Mouse (Mus musculus) activated CD4-positive, CD25-positive, alpha-beta regulatory T cell, adult 4 months (primary cell): ENCODE measurements at regions not wholly inside any gene's neighbourhood (a gene's known extent, or its start where the extent isn't known, plus 50 kb on each side); places are given as distances from the start of the nearest gene placed in this dataset.
A peak's percentile ranks its signal among the peaks of the same experiment; 100 is the strongest.
"Not testable (repeated sequence)": the region's sequence is repeated elsewhere in the genome, so short reads cannot be mapped to it uniquely, and the experiment has no call there.

Experiments
- ATAC-seq: one replicate; pipeline ENCODE4 v1.8.0; 2017

DNA sequence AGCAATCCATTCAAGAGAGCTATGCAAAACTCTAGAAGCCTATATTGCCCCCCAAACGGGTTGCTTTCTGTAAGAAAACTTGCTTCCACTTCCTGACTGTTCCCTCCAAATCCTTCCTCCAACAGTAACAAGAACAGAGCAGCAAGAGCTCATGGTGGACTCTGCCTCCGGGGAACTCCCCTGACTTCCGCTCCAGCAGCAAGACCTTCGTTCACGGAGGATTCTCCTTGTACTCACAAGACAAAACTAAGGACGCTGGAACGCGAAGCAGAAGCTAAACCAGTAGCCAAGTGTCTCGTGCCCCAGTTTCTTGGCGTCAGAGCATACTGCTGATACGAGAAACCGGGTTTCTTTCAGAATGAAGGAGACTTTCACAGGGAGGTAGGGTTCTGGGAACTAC lies 50.7 kb downstream of the H2al2a start:
- ATAC-seq, result peak; percentile 65

DNA sequence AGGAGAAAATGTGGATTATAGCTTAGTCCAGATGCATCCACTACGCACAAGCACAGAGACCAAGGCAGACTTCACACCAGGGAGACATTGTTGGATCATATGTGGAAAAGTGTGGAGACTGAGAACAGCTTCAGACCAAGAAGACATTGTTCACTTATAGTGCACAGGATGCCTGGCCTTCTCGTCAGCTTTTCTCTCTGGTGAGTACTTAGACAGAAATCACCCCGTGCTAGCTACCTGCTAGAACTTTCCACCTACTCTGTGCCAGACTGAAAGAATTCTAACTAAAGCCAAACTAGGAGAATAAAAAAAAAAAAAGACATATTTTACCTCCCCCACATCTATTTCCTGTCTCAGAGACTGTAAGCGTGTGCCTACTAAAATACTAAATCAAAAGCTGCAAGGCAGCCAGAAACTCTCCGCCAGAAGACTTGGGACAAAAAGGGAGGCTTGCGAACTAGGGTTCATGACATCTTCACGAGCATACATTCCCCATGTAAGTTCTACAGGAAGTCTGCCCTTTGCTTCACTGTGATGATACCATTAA lies 51.3 kb downstream of the H2al2a start:
- ATAC-seq, result no peak

DNA sequence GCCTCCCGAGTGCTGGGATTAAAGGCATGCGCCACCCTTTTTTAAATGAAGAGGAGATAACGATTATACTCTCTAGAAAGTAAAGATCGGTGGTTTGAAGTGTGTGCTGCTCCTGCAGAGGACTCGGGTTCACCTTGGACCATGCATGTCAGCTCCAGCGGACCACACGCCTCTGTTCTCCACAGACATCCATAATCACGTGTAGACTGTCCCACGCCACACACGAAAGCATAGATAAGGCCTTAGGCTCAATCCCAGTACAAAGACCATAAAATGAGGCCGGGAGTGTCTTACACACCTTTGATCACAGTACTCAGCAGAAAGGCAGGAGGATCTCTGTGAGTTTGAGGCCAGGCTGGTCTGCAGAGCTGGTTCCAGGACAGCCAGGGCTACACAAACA lies 53.3 kb downstream of the H2al2a start:
- no peak for ATAC-seq

DNA sequence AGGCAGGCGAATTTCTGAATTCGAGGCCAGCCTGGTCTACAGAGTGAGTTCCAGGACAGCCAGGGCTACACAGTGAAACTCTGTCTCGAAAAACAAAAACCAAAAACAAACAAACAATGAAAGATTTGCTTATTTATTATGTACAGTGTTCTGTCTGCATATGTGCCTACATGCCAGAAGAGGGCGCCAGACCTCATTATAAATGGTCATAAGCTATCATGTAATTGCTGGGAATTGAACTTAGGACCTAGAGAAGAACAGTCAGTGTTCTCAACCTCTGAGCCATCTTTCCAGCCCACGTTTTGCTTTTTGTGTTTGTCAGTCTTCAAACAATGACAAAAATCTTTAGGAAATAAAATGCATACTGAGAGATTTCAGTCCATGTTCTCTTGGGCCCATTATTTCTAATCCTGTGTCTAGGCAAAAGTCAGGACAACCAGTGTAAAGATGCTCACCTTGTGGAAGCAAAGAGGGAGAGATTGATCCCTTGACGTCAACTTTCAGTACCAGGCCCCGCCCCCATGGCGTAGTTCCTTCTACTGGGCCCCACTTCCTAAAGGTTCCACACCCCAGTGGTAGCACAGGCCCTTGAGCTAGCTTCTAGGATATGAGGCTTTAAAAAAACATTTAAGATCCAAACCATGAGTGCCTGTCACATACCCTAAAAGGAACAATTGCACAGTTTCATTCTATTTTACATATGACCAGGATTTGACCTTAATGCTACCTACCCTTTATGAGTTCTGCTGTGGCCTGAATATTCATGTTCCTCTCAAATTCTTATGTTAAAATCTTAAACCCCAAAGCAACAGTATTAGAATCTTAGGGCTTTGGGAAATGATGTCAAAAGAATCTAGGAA lies 54.0 kb downstream of the H2al2a start:
- no peak for ATAC-seq

DNA sequence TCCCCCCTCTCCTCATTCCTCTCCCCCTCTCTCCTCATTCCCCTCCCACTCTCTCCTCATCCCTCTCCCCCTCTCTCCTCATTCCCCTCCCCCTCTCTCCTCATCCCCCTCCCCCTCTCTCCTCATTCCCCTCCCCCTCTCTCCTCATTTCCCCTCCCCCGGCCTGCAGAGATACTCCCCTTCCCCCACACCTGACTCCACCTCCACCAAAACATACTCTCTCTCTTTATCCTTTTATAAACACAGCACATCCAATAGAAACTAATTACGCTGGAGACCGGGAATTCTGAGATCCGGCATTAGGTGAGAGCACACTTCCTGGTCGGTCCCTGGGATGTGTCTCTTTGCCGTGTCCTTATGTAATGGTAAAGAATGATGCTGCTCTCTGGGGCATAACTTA lies 54.8 kb downstream of the H2al2a start:
- no peak for ATAC-seq

DNA sequence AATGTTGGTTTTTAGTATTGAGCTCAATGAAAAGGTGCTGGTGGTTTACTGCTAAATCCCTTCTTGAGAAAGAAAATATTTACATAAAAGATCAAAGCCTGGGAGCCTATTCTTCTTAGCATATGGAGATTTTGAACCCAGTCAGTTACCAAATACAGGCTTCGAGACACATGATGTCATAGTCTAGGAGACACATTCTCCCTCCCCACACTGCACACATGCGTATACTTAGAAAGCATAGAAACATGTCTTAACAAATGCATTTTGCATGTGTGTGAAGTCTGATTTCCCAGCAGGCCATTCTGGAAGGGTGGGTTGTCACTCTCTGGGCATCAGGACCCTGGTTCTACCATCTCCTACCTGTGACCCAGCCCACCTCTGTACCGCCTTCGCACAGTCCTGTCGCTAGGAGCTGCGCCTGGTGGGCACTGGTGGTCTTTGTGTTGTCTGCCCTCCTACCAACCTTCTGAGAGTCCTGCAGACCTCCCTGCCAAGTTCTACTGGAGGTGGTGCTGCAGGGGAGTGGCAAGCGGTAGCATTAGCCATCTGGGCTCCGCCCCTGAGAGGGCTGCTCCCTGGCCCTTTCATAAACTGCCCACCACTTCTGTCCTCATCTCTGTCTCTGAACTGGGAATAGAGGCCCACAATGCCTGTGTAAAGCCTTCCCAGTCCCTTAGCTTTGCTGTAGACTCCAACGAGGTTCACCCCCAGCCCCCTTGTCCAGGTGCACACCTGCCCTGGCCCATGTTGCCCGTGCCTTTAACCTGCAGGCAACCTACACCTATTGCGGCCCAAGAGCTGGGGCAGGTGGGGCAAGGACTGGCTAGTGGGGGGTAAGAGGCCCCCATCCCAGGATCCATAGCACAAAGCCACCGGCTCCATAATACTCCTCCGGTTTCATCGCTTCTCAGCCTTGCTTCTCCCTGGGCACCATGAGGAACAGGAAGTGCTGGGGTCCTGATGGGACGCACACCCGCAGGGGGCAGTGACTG lies 56.6 kb downstream of the H2al2a start:
- not testable (repeated sequence) for ATAC-seq

DNA sequence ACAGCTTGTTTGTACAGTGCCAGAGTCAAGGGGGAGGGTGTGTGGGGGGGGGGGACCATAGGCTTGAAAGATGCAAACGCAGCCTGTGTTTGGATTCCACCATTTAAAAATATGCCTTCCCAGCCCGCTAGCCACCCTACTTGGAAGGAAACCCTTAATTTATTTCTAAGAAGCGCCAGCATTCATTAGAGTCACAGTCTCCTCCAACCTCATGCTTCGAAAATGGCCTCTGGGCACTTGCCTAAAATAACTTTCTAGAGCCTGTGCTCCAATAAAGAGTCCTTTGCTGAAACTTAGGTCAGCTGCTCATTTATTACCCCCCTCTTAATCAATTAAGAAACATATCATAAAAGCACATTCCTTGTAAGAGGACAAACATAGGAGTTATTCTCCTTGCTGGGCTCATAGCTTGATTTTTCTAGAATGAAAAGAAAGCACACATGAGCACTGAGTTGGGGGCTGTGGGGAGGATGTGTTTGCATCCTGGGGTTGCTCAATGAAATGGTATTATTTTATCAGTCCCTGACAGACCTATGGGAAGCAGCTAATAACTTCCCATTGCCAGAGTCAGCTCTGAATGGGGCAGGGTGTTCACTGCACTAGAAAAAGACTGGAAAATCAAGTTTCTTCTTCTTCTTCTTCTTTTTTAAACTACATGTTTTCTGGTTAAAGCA lies 57.4 kb downstream of the H2al2a start:
- no peak for ATAC-seq

DNA sequence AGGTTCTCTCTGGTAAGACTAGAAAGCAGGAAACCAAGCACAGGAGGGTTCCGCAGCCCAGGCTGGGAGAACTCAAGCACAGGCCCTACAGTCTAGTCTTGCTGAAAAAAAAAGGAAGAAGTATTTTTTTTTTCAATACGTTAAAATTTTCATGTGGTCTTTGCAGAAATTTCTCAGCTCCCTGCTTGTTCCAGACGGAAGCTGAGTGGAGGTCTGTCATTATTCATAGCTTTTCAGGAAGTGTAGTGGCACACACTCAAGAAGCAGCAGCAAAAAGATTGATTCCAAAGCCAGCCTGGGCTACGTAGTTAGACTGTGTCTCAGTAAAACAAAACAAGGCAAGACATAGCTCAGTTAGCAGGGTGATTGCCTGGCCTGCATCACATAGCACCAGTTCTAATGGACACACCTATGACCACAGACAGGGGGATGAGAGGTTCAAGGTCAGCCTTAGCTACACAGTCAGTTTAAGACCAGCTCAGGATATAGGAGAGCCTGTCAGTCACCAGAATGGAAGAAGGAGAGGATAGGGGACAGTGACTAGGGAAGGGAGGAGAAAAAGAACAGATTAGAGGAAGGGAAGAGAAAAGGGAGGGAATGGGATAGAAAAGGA lies 60.1 kb downstream of the H2al2a start:
- no peak for ATAC-seq

DNA sequence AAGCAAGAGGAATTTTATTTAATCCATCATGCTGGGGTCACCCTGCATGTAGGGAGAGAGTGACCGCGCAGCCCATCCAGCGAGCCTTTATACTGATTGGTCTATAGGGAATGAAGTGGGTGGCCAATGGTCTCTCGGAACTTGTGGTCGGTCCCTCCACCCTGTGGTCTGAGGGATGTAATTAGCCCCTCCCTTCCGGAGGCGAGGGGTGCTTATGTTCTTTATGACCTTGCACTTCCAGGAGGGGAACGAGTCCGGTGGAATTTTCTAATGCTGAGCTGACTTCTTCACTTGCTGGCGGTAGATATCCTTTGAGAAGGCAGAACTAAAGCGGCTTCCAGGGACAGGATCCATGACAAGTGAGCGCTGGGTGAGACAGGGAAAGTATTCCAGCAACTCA lies 60.8 kb downstream of the H2al2a start:
- ATAC-seq, result no peak

DNA sequence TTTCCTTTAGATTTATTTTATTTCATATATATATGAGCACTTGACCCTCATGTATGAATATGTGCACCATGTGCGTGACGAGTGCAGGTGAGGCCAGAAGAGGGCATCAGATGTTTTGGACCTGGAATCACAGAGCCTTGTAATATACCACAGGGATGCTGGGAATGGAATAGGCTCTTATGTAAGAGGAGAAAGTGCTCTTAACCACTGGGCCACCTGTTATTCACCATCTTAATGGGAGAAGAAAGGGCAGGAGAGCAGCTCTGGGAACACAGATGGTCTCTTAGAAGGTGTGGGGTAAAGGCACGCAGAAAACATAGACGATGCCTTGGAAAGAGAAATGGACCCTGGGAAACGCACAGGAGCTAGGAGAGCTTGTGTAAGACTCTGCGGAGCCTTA lies 61.3 kb downstream of the H2al2a start:
- ATAC-seq, result no peak

DNA sequence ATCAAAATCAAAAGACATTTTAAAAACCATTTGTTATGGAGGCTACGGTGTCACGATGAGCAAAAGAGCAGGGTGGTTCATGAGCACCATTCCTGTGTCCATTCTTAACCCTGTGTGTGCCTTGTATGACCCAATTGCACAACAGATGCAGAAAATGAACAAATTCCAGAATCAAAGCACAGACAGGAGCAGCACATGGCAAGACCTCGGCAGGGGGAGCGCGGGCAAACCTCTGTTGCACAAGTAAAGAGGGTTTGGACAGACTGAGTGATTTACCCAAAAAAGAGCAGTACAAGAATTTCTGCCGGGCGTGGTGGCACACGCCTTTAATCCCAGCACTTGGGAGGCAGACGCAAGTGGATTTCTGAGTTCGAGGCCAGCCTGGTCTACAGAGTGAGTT lies 62.1 kb downstream of the H2al2a start:
- no peak for ATAC-seq

DNA sequence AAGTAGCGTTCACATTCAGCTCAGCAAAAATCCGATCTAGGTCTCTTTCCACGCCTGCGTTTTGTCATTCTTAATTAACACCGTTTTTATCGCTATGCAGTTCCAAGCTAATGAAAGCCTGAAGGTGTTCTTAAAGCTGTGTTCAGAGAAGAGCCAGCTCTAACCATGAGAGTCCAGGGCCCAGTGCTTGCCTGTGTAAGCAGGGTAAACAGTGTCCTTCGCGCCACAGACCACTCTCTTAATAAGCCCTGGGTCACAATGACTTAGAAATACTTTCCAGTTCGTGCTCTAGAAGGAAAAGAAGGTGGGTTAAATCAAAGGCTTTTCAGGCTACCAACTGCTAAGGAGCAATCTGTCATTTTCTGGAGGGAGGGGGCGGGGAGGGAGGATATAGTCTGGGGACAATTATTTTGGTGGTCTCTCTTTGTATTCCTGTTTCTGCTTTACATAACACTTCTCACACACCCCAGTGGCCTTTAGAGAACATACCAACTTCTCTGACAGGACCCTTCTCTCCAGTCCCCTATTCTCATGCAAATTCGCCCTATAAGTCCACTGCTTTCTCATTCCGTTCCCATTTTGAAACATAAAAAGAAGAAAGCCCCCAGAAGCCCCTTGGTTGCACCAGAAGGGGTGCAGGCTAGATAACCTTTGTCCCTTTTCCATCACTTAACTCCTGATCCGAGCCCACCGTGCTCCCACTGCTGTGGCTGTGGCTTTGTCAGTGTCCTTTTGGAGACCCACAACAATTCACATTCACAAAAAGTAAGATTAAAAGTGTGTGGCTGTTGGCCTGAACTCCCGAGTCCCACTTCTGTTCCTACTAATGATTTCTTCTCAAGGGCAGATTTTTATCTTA lies 63.6 kb downstream of the H2al2a start:
- no peak for ATAC-seq

DNA sequence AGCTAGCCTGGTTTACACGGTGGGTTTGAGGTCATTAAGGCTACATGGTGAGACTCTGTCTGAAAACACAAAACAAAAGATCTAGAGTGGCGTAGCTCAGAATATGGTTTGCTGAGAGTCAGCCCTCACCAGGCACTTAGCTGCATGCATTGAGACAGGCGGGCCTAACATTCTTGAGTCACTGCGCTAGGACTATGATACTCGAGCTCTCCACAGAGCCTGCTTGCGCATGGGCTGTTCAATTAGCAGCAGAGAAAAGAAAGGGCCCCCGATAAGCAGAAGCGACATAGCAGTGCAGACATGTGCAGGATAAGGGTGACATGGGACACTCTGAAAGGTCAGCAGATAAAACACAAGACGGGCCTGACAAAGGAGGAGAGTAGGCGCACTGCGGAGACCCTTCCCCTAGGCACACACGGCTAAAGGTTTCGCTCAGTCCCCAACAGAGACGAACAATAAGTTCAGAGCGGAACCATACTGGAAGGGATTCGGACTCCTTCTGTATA lies 64.3 kb downstream of the H2al2a start:
- ATAC-seq, result no peak

DNA sequence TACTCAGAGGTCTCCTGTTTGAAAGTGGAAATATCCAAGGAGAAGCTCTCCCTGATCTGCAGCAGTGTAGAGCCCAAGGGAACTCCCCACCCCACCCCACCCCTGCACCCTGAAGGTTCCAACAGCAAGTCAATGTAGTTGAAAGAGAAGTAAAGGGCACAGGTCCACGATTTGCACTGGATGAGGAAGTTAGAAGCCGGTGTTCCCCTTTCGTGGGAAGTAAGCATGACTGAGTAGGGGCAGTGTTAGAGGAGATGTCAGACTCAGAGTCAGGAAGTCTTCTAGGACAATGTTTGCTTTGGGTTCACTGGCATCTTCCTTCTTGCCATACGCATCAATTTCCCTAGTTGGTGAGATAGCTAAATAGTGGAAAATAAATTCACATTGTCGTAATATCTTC lies 64.9 kb downstream of the H2al2a start:
- ATAC-seq, result no peak

DNA sequence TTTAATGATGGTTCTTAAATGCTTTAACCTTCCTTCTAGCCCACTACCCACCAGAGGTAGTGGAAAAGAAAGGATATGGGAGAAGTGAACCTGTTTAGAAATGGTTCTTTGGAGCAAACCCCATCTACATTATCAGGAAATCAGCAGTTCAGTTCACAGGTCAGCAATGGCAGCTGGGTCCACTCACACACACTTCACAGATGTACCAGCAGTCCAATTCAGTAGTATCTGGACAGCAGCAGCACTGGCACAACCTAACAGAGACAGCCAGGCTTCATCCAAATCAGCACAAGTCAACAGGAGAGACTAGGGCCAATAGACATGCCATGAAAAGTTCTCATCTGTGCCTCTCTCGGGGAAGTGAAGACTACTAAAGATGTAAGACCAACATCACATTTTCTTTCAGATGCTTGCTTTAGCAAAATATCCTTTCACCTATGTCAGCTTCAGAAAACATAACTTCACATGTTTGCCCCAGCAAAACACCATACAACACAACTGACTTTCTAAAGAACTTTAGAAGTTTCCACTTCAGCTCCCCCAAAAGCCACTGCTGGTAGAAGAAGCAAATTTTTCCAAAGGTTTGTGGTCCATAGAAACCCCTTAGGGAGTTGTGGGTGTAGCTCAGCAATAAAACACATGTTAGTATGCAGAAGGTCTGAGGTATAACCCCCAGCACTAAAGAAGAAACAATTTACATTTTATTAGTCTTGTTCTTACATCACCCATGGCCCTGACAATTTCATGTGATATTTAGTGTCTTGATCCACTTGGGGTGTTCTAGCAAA lies 77.7 kb downstream of the H2al2a start:
- no peak for ATAC-seq

DNA sequence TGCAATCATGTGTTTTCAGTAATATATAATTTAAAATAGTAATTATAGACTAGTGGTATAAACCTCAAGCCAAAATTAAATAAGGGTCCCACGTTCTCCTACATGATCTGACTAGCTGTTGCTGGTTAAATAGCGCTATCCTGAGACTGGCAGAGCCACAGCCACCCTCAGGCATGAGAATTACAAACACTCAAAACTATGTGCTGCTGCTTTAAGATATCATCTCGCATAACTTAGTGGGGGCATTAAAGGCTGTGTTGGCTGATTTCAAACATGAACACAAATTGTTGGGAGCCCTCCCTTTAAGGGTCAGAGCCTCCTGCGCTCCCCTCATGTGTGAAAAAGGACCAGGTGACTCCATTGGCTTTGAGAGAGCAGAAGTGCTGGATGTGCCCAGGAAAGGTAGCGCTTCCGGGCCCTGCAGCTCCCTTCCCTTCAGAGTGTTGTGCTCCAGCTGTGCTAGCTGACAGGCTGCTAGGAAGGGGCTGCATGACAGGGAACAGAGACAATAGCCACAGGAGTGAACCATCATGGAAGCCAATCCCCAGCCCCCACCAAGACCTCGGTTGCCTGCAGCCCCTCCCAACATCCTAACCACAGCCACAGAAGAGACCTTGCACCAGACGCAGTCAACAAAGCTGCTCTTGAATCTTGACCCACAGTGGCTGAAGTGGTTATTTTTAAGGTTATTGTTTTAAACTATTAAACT lies 79.4 kb downstream of the H2al2a start:
- no peak for ATAC-seq

DNA sequence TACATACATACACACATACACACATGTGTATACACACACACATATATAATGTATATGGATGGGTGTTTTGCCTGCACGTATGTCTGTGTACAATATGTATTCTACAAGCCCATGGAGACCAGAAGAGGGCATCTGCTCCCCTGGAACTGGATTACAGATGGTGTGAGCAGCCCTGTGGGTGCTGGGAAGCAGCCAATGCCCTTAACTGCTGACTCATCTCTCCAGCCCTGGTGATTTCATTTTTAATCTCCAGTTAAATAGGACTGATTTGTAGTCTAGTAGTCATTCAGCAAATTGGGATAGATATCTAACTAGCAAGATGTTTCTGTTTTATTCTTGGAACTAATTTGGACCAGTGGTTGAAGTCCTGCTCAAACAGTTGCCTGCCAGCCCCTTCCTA lies 94.1 kb downstream of the H2al2a start:
- ATAC-seq, result no peak

DNA sequence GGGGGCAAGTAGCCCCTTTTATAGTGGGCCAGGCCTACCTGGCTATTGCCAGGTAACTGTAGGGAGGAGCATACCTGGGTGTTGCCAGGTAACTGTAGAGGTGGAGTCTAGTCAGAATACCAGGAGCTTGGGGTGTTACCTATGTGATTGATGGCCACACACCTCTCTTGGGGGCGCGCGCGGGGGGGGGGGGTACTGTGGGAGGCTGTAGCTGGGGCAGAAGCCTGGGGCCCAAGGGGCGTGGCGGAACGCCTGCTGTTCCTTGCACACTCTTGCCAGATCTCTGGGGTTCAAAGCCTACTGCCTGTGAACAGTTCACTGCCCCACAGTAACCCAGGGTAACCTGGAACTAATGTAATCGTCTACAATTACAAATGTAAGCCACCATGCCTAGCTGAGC lies 96.6 kb downstream of the H2al2a start:
- no peak for ATAC-seq

DNA sequence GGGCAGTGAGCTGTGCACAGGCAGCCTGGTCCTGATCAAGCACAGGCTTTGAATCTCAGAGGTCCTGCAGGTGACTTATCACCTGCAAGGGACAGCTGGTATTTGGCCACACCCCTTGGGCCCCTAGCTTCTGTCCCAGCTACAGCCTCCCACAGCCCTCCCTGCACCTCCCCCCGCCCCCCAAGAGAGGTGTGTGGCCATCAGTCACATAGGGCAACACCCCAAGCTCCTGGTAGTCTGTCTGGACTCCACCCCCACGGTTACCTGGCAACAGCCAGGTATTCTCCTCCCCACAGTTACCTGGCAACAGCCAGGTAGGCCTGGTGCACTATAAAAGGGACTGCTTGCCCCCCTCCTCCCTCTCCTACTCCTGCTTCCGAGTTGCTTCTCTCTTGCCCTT lies 98.0 kb downstream of the H2al2a start:
- ATAC-seq, result no peak

DNA sequence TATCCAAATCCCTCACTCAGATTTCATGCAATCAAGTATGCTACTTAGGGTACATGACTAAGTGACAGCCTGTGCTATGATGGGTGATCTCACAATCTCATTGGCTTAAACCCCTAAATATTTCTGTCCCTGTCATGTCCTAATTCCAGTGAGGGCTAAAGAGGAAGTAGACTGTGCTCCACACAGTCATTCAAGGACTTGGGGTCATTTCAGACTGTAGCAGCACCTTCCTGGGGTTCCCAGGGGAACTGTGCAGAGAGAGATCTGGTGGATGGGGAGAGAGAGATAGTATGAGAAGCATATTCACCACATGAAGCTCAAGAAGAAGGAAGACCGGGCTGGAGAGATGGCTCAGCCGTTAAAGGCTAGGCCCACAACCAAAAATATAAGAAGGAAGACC lies 100.7 kb downstream of the H2al2a start:
- no peak for ATAC-seq
